ENCODE assay signal across 9 mouse cellular contexts in genomic region chr2:77386515-77386914, GRCm38 (mm10).
DNase-seq lines count a peak whose midpoint lies in the region; ATAC-seq and TF ChIP-seq lines count a peak whose summit lies in the region.
"Had no signal": no experiment of that assay in that cellular context is flagged by ENCODE, and none has a peak within 500 bp of the region (broad histone marks: within the 10 kb centered on the region; RNA-seq: fewer than 3 reads in every experiment).

No protein-coding gene starts in this region.

- no peaks in the 10 kb centered on the region for H3K27me3 ChIP-seq in forebrain, embryonic 10.5 days (ENCODE audit: poor library complexity, severe bottlenecking)
- no peaks in the 10 kb centered on the region for H3K27me3 ChIP-seq in forebrain, embryonic 13.5 days
- H3K27me3 ChIP-seq in neural tube, embryonic 15.5 days (replicated peaks): no peaks in the 10 kb centered on the region
- no peaks in the 10 kb centered on the region for H3K27me3 ChIP-seq in liver, embryonic 14.5 days (ENCODE audit: control insufficient read depth, insufficient read depth, low read length)

- no peaks in the 10 kb centered on the region for H3K4me1 ChIP-seq in forebrain, embryonic 10.5 days
- no peaks in the 10 kb centered on the region for H3K4me1 ChIP-seq in forebrain, embryonic 13.5 days
- no peaks in the 10 kb centered on the region for H3K4me1 ChIP-seq in neural tube, embryonic 15.5 days
- H3K4me1 ChIP-seq in liver, embryonic 14.5 days (replicated peaks; ENCODE audit: control insufficient read depth in 2 of 2, insufficient read depth in 2 of 2, low read length in 1 of 2): no peaks in the 10 kb centered on the region

- H3K4me3 ChIP-seq in forebrain, embryonic 10.5 days: no peak overlapping the region
- no peak overlapping the region for H3K4me3 ChIP-seq in forebrain, embryonic 13.5 days
- H3K4me3 ChIP-seq in neural tube, embryonic 15.5 days (replicated peaks): no peak overlapping the region
- H3K4me3 ChIP-seq in liver, embryonic 14.5 days (ENCODE audit: insufficient read depth in 1 of 2, low read depth in 2 of 2, low read length in 2 of 2): no peak overlapping the region
- H3K4me3 ChIP-seq: myocyte had no signal

- no peaks in the 10 kb centered on the region for H3K36me3 ChIP-seq in forebrain, embryonic 10.5 days (replicated peaks)
- H3K36me3 ChIP-seq in forebrain, embryonic 13.5 days (ENCODE audit: poor library complexity, severe bottlenecking): no peaks in the 10 kb centered on the region
- H3K36me3 ChIP-seq in neural tube, embryonic 15.5 days: no peaks in the 10 kb centered on the region
- no peaks in the 10 kb centered on the region for H3K36me3 ChIP-seq in liver, embryonic 14.5 days (replicated peaks; ENCODE audit: control insufficient read depth, insufficient read depth, low read depth)

- H3K27ac ChIP-seq in forebrain, embryonic 10.5 days: no peak overlapping the region
- no peak overlapping the region for H3K27ac ChIP-seq in forebrain, embryonic 13.5 days
- H3K27ac ChIP-seq in neural tube, embryonic 15.5 days (replicated peaks): no peak overlapping the region
- H3K27ac ChIP-seq in liver, embryonic 14.5 days: no peak overlapping the region

- ATAC-seq in forebrain, embryonic 13.5 days: no peak
- no peak for ATAC-seq in neural tube, embryonic 15.5 days (ENCODE audit: low FRiP score)
- ATAC-seq in granulocyte monocyte progenitor cell, adult 5-6 weeks (replicated peaks; ENCODE audit: poor library complexity, severe bottlenecking): peak; percentile 56; the same call in 1 of the 2 replicates
- no peak for ATAC-seq in liver, embryonic 14.5 days (ENCODE audit: insufficient read depth)

- DNase-seq in forebrain, embryonic 10.5 days (ENCODE audit: extremely low spot score, low spot score): peak; percentile 24
- peak; percentile 58 for DNase-seq in neural tube, embryonic 10.5 days (ENCODE audit: extremely low spot score, low spot score)
- peak; percentile 74 to 83 for DNase-seq in cerebellum, adult 18-20 months
- peak in 2 of 3 experiments; percentile 1 to 19 for DNase-seq in liver, embryonic 14.5 days (ENCODE audit: low read depth in 3 of 3, low spot score in 3 of 3)
- peak; percentile 86 for DNase-seq in testis, postnatal 10 days (ENCODE audit: low spot score)

- no peak overlapping the region for H3K9ac ChIP-seq in forebrain, embryonic 13.5 days
- H3K9ac ChIP-seq in neural tube, embryonic 15.5 days (replicated peaks): no peak overlapping the region
- H3K9ac ChIP-seq in liver, embryonic 14.5 days (replicated peaks): no peak overlapping the region

- WGBS in forebrain, embryonic 10.5 days: 32% methylated on average over 5 of the region's 5 CpGs
- 31% methylated on average over 5 of the region's 5 CpGs for WGBS in forebrain, embryonic 13.5 days
- 33% methylated on average over 5 of the region's 5 CpGs for WGBS in neural tube, embryonic 15.5 days
- WGBS in liver, embryonic 14.5 days (ENCODE audit: insufficient replicate concordance): 19% methylated on average over 5 of the region's 5 CpGs

- peak; percentile 76 for TF ChIP-seq CTCF in liver, embryonic 14.5 days (IDR thresholded peaks at IDR 0.05; ENCODE audit: low read depth)

- TF ChIP-seq EP300 in liver, embryonic 14.5 days (IDR thresholded peaks at IDR 0.05; ENCODE audit: low read depth): no peak

- no peaks in the 10 kb centered on the region for H3K9me3 ChIP-seq in forebrain, embryonic 10.5 days
- H3K9me3 ChIP-seq in forebrain, embryonic 13.5 days (replicated peaks): no peaks in the 10 kb centered on the region
- no peaks in the 10 kb centered on the region for H3K9me3 ChIP-seq in neural tube, embryonic 15.5 days (replicated peaks)
- H3K9me3 ChIP-seq in liver, embryonic 14.5 days (ENCODE audit: control insufficient read depth, low read length): no peaks in the 10 kb centered on the region

- no peak overlapping the region for H3K4me2 ChIP-seq in forebrain, embryonic 13.5 days
- no peak overlapping the region for H3K4me2 ChIP-seq in neural tube, embryonic 15.5 days
- H3K4me2 ChIP-seq in liver, embryonic 14.5 days (ENCODE audit: low read depth): no peak overlapping the region

Comparison
In these comparisons a context has a peak if more than half of its experiments do, and no peak if none do; other contexts are left out.
1. DNase-seq: peak in every context shown above with its lines; median percentile 86 in testis, postnatal 10 days; 78 in cerebellum, adult 18-20 months; 58 in neural tube, embryonic 10.5 days; 24 in forebrain, embryonic 10.5 days; 10 in liver, embryonic 14.5 days.